Mouse (Mus musculus) CH12.LX (cell line): Measurements from ENCODE around the gene Deup1. TPM values are rescaled to one million over a fixed set of nuclear protein-coding genes. Genes with fewer than 3 reads are reported as not detected.

Experiments
- DNase-seq: peaks from one replicate; pipeline ENCODE4 v3.0.0-alpha.2; 2013; ENCODE audit errors: extremely low read depth
- H3K27ac ChIP-seq: 2 replicates; pipeline ENCODE4 v1.5.1; 2012; ENCODE audit warnings: low read depth, mild to moderate bottlenecking, control low read depth, moderate library complexity; ENCODE audit not compliant: insufficient read depth
- H3K27me3 ChIP-seq: replicated peaks from 2 replicates; pipeline ENCODE3; 2012; ENCODE audit warnings: inconsistent platforms
- H3K36me3 ChIP-seq, 2 experiments: replicated peaks in 1 of 2; 2 replicates each; pipeline versions ENCODE3 to v1.6.1; 2012; ENCODE audit warnings: inconsistent platforms in 1 of 2, low read length in 1 of 2, mild to moderate bottlenecking in 1 of 2, mixed read lengths in 1 of 2, moderate library complexity in 1 of 2; ENCODE audit not compliant: control insufficient read depth in 1 of 2, insufficient read depth in 1 of 2
- H3K4me1 ChIP-seq, 2 experiments: 2 replicates each; pipeline ENCODE4 v1.6.1; 2012; ENCODE audit warnings: inconsistent platforms in 1 of 2, moderate library complexity in 1 of 2; ENCODE audit not compliant: insufficient read depth in 2 of 2, control insufficient read depth in 1 of 2
- H3K4me2 ChIP-seq: 2 replicates; pipeline ENCODE4 v1.6.1; 2012; ENCODE audit warnings: low read depth, mild to moderate bottlenecking, control low read depth; ENCODE audit not compliant: poor library complexity, insufficient read depth, severe bottlenecking
- H3K4me3 ChIP-seq, 3 experiments: fragments of 150-350 bp in 1 of 3; sonication (generic) in 1 of 3; replicated peaks in 1 of 3; 2 replicates each; pipeline versions ENCODE3 to v1.5.1; 2011 to 2012; ENCODE audit warnings: low read depth in 2 of 3, low read length in 2 of 3, mild to moderate bottlenecking in 2 of 3, moderate library complexity in 2 of 3, control low read depth in 1 of 3, improper control_type of control experiment in 1 of 3, inconsistent platforms in 1 of 3, mixed read lengths in 1 of 3; ENCODE audit not compliant: poor library complexity in 1 of 3
- H3K79me2 ChIP-seq: replicated peaks from 2 replicates; pipeline ENCODE4 v1.6.1; 2012; ENCODE audit warnings: mild to moderate bottlenecking, moderate library complexity; ENCODE audit not compliant: control insufficient read depth, poor library complexity, insufficient read depth, severe bottlenecking; ENCODE audit errors: extremely low read depth
- H3K9ac ChIP-seq: 2 replicates; pipeline ENCODE4 v1.6.1; 2012; ENCODE audit warnings: low read depth, mild to moderate bottlenecking, control low read depth, moderate library complexity; ENCODE audit not compliant: insufficient read depth
- H3K9me3 ChIP-seq: replicated peaks from 2 replicates; pipeline ENCODE3; 2012; ENCODE audit warnings: low read length, inconsistent platforms, mixed read lengths
- ELF1 ChIP-seq: IDR thresholded peaks from 2 replicates; pipeline ENCODE4 v1.6.1; 2014; ENCODE audit warnings: low read depth, mild to moderate bottlenecking, inconsistent platforms, low read length, improper control_type of control experiment
- EP300 ChIP-seq: IDR thresholded peaks from 2 replicates; pipeline ENCODE4 v1.6.1; 2011; ENCODE audit warnings: low read length, improper control_type of control experiment
- HCFC1 ChIP-seq: IDR thresholded peaks from 2 replicates; pipeline ENCODE4 v1.6.1; 2012; ENCODE audit warnings: low read depth, mild to moderate bottlenecking, inconsistent platforms, low read length, improper control_type of control experiment
- JUN ChIP-seq: IDR thresholded peaks from 2 replicates; pipeline ENCODE4 v1.6.1; 2011; ENCODE audit warnings: low read depth, mild to moderate bottlenecking, low read length, improper control_type of control experiment, moderate library complexity; ENCODE audit not compliant: insufficient read depth
- KAT2A ChIP-seq: IDR thresholded peaks from 2 replicates; pipeline ENCODE4 v1.6.1; 2012; ENCODE audit warnings: low read length, improper control_type of control experiment, inconsistent platforms; ENCODE audit not compliant: insufficient replicate concordance
- MEF2A ChIP-seq: IDR thresholded peaks from 2 replicates; pipeline ENCODE4 v1.6.1; 2014; ENCODE audit warnings: low read depth, mild to moderate bottlenecking, inconsistent platforms, low read length, improper control_type of control experiment, borderline replicate concordance
- MXI1 ChIP-seq: IDR thresholded peaks from 2 replicates; pipeline ENCODE4 v1.6.1; 2011; ENCODE audit warnings: mild to moderate bottlenecking, low read depth, low read length, improper control_type of control experiment
- POLR2A ChIP-seq: IDR thresholded peaks from 2 replicates; pipeline ENCODE4 v1.6.1; 2011; ENCODE audit warnings: low read depth, mild to moderate bottlenecking, improper control_type of control experiment, low read length
- SIN3A ChIP-seq: IDR thresholded peaks from 2 replicates; pipeline ENCODE4 v1.6.1; 2012; ENCODE audit warnings: low read length, improper control_type of control experiment, inconsistent platforms
- TBP ChIP-seq: conservative IDR thresholded peaks from 2 replicates; pipeline ENCODE4 v1.6.1; 2011; ENCODE audit warnings: low read depth, low read length, improper control_type of control experiment
- USF1 ChIP-seq: IDR thresholded peaks from 2 replicates; pipeline ENCODE4 v1.6.1; 2014; ENCODE audit warnings: low read depth, mild to moderate bottlenecking, inconsistent platforms, low read length, improper control_type of control experiment
- USF2 ChIP-seq: conservative IDR thresholded peaks from 2 replicates; pipeline ENCODE4 v1.6.1; 2011; ENCODE audit warnings: low read depth, low read length, improper control_type of control experiment
- ZC3H11A ChIP-seq: IDR thresholded peaks from 2 replicates; pipeline ENCODE4 v1.6.1; 2012; ENCODE audit warnings: low read depth, mild to moderate bottlenecking, inconsistent platforms, low read length, improper control_type of control experiment
- ZKSCAN1 ChIP-seq: IDR thresholded peaks from 2 replicates; pipeline ENCODE4 v1.6.1; 2012; ENCODE audit warnings: low read depth, inconsistent platforms, low read length, improper control_type of control experiment, borderline replicate concordance
- ZMIZ1 ChIP-seq: IDR thresholded peaks from 2 replicates; pipeline ENCODE4 v1.6.1; 2012; ENCODE audit warnings: low read depth, mild to moderate bottlenecking, inconsistent platforms, low read length, improper control_type of control experiment
- ZNF384 ChIP-seq: IDR thresholded peaks from 2 replicates; pipeline ENCODE4 v1.6.1; 2012; ENCODE audit warnings: low read depth, low read length, improper control_type of control experiment, inconsistent platforms
- dilution Hi-C: fragments of 300-500 bp; cut with MboI; formaldehyde crosslinking; loops from 2 replicates; pipeline ENCODE4 v1.14.3; 2020; ENCODE audit warnings: low sequenced_read_pairs; ENCODE audit not compliant: extremely low pct_unique_long_range_greater_than_20kb, extremely low pct_ligation_motif_present
- in situ Hi-C: fragments of 300-500 bp; cut with MboI; formaldehyde crosslinking; loops from 3 replicates; pipeline ENCODE4 v1.14.3; 2019; ENCODE audit warnings: low sequenced_read_pairs, low pct_ligation_motif_present, low pct_unique_long_range_greater_than_20kb, mixed read lengths
- polyA plus RNA-seq: library from polyadenylated mRNA; unstranded; fragments of >175 nt; gene quantifications from 2 replicates; pipeline ENCODE4 v1.2.1, GENCODE M21; 2012; ENCODE audit warnings: low read depth; ENCODE audit not compliant: insufficient read length
- total RNA-seq, 2 experiments: library from RNA; depleted of rRNA; stranded (reverse); fragments of 300-350 nt in 1 of 2; fragments of >200 nt in 1 of 2; gene quantifications; 2 replicates each; pipeline ENCODE4 v1.2.3; 2012 to 2014

Deup1 gene
- total and polyA plus RNA-seq, 3 experiments = 0.04 to 0.42 (median 0.29) TPM

DNA sequence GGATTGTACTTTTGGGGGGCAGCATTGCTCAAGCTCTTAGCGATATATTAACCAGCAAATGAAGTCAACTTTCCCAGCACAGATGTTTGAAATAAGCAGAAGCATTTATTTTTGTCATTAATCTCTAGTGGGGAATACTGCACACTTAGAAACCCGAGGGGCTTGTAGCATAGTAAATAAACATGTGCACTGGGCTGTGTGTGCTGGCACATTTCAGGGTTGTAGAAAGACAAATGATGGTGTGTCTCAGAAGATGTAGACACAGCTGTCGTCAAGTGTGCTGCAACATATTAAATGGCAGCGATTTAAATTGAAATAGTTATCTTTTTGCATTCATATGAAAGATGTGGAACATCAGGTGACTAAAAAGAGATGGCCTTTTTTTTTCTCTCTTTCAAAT lies 31.1 kb downstream of the Deup1 start:
- TF ChIP-seq ZKSCAN1 = no peak
- TF ChIP-seq POLR2A = no peak
- TF ChIP-seq USF2 = no peak
- no peak for TF ChIP-seq ZNF384
- TF ChIP-seq MEF2A = no peak
- H3K27ac ChIP-seq = no peak overlapping the region
- dilution Hi-C loops = no loop called here

DNA sequence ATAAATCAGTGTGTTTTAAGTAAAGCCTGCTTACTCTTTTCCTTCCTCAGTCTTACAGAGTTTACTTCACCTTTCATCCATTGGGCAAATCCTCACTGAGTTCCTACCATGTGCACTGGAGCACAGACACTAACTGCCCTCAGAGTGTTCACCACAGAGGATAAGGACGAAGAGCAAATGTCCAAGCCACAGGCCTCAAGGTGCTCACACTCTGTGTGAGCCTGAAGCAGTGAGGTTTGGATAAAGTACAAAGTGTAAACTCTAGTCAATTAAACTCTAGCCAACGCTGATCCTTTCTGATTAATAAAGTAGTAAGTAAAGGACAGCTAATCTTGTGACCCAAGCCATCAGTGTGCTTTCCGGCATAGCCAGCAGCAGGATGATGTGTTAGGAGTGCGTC lies 33.6 kb downstream of the Deup1 start:
- Histone ChIP-seq H3K79me2 (no peaks in the 10 kb centered on the region), H3K27ac (no peak overlapping the region), H3K4me1 (peaks cover under 1 to 29% of the 10 kb centered on the region in 2 experiments; a peak in 3 of 4 replicates), H3K9me3 (peaks cover 2% of the 10 kb centered on the region), H3K27me3 (no peaks in the 10 kb centered on the region), H3K9ac (no peak overlapping the region), H3K36me3 (no peaks in the 10 kb centered on the region), H3K4me2 (no peak overlapping the region), H3K4me3 (no peak overlapping the region)
- dilution Hi-C loops (no loop called here), in situ Hi-C loops (no loop called here)
- TF ChIP-seq HCFC1 (no peak), JUN (no peak), ELF1 (no peak), ZMIZ1 (no peak), ZC3H11A (no peak), MXI1 (no peak), SIN3A (no peak), USF1 (no peak), KAT2A (no peak)
- DNase-seq = no peak

More for the DNA sequence above, 31.1 kb downstream of the Deup1 start:
- H3K27me3 ChIP-seq = no peaks in the 10 kb centered on the region
- H3K9me3 ChIP-seq = peaks cover 2% of the 10 kb centered on the region
- H3K9ac ChIP-seq = no peak overlapping the region
- no peaks in the 10 kb centered on the region for H3K79me2 ChIP-seq
- in situ Hi-C loops = no loop called here
- H3K36me3 ChIP-seq = no peaks in the 10 kb centered on the region
- H3K4me1 ChIP-seq = peaks cover 14 to 44% of the 10 kb centered on the region in 2 experiments
- no peak for DNase-seq
- H3K4me2 ChIP-seq = no peak overlapping the region; the same call in 1 of the 2 replicates
- no peak overlapping the region for H3K4me3 ChIP-seq

DNA sequence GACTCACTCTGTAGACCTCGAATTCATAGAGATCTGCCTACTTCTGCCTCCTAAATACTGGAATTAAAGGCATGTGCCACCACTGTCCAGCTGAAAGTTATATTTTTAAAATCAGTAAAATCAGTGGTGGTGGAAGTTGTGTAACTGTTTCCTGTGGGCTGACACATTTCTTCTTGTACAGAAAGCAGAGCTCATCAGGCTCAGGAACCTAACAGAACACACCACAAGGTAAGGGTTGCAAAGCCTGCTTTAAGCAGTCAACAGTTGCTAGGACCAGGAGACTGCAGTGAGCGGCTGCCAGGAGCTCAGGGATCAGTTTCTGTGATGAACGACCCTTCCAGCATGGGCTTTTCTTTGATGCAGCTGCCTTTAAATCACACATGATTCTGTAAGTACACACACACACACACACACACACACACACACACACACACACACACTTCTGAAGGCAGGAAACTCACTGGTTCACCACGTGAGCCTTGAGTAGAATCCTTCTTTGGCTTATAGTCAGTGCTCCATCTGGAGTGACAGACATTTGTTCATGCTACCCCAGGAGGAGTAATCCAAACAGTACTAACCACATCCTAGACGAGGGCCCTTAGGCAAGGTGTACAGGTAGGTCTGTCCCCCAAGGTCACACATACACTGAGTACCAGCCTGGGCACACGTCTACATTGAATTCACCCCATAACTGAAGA lies 40.4 kb downstream of the Deup1 start:
- TF ChIP-seq TBP (no peak), POLR2A (no peak), EP300 (no peak)
- Histone ChIP-seq H3K9ac (no peak overlapping the region), H3K27ac (no peak overlapping the region), H3K4me1 (peaks cover 6 to 32% of the 10 kb centered on the region in 2 experiments), H3K79me2 (no peaks in the 10 kb centered on the region), H3K9me3 (no peaks in the 10 kb centered on the region), H3K36me3 (no peaks in the 10 kb centered on the region), H3K27me3 (no peaks in the 10 kb centered on the region), H3K4me2 (no peak overlapping the region), H3K4me3 (no peak overlapping the region)
- DNase-seq = no peak
- in situ Hi-C loops (no loop called here), dilution Hi-C loops (no loop called here)
